Mouse (Mus musculus) heart, embryonic 14.5 days (tissue): ENCODE data around the gene Pik3cg. TPM values are rescaled to one million over a fixed set of nuclear protein-coding genes. Genes with fewer than 3 reads are reported as not detected.

Experiments used
- ATAC-seq: fragments of 200-750 bp; cut with Nextera tagmentation; 2 replicates; pipeline ENCODE4 v1.8.0; 2017; ENCODE audit warnings: low read depth, moderate TSS enrichment; ENCODE audit not compliant: insufficient number of reproducible peaks, insufficient read depth, low FRiP score
- H3K27ac ChIP-seq, 2 experiments: fragments of 200-500 bp in 1 of 2; fragments of 300-500 bp in 1 of 2; sonication (generic) in 1 of 2; replicated peaks in 1 of 2; 2 replicates each; pipeline ENCODE4 v1.5.1; 2012 to 2014; ENCODE audit warnings: low read depth in 2 of 2, low read length in 2 of 2, control low read depth in 1 of 2, mild to moderate bottlenecking in 1 of 2, mixed read lengths in 1 of 2; ENCODE audit not compliant: control insufficient read depth in 1 of 2, insufficient read depth in 1 of 2
- H3K27me3 ChIP-seq: fragments of 300-500 bp; sonication (generic); 2 replicates; pipeline ENCODE4 v1.6.1; 2014; ENCODE audit warnings: mild to moderate bottlenecking, low read length, control low read depth; ENCODE audit not compliant: control insufficient read depth, insufficient read depth
- H3K36me3 ChIP-seq: fragments of 300-500 bp; sonication (generic); 2 replicates; pipeline ENCODE4 v1.6.1; 2014; ENCODE audit warnings: mild to moderate bottlenecking, control low read depth, low read length, mixed read lengths; ENCODE audit not compliant: control insufficient read depth, insufficient read depth
- H3K4me1 ChIP-seq, 2 experiments: fragments of 200-500 bp in 1 of 2; fragments of 300-500 bp in 1 of 2; sonication (generic) in 1 of 2; 2 replicates each; pipeline ENCODE4 v1.6.1; 2012 to 2014; ENCODE audit warnings: low read length in 2 of 2, control low read depth in 1 of 2, mixed read lengths in 1 of 2; ENCODE audit not compliant: control insufficient read depth in 2 of 2, insufficient read depth in 2 of 2
- H3K4me2 ChIP-seq: fragments of 300-500 bp; sonication (generic); 2 replicates; pipeline ENCODE4 v1.6.1; 2014; ENCODE audit warnings: mild to moderate bottlenecking, low read length
- H3K4me3 ChIP-seq, 2 experiments: fragments of 200-500 bp in 1 of 2; fragments of 300-500 bp in 1 of 2; sonication (generic) in 1 of 2; 2 replicates each; pipeline ENCODE4 v1.5.1; 2012 to 2014; ENCODE audit warnings: low read length in 2 of 2, mild to moderate bottlenecking in 2 of 2, control low read depth in 1 of 2, low read depth in 1 of 2, moderate library complexity in 1 of 2; ENCODE audit not compliant: control insufficient read depth in 1 of 2, insufficient read depth in 1 of 2
- H3K9ac ChIP-seq: fragments of 300-500 bp; sonication (generic); 2 replicates; pipeline ENCODE4 v1.6.1; 2014; ENCODE audit warnings: mild to moderate bottlenecking, low read length
- H3K9me3 ChIP-seq: fragments of 300-500 bp; sonication (generic); 2 replicates; pipeline ENCODE4 v1.6.1; 2016; ENCODE audit warnings: low read length, control low read depth; ENCODE audit not compliant: control insufficient read depth
- WGBS: fragments of 180-500 bp; shearing (Covaris S2); extraction: QIAGEN DNeasy Blood & Tissue Kit; methylation state at CpG from one replicate; pipeline ENCODE4 v1.1.7; 2014; 5-methylcytosine and 5-hydroxymethylcytosine counted together
- polyA plus RNA-seq: library from polyadenylated mRNA; unstranded; fragments of >200 nt; fragmentation: Nextera tagmentation; extraction: Ambion mirVana; gene quantifications from 2 replicates; pipeline ENCODE4 v1.2.1, GENCODE M21; 2014

Pik3cg gene
- polyA plus RNA-seq, 1 experiment from 2014 or later: 1.9 TPM

GRCm38 (mm10) chr12:32186627-32187255 is 21.7 kb downstream of the Pik3cg start:
- Histone ChIP-seq H3K9ac (no peak overlapping the region), H3K36me3 (no peaks in the 10 kb centered on the region), H3K4me3 (no peak overlapping the region), H3K4me2 (no peak overlapping the region), H3K27ac (no peak overlapping the region), H3K9me3 (no peaks in the 10 kb centered on the region), H3K27me3 (no peaks in the 10 kb centered on the region), H3K4me1 (no peaks in the 10 kb centered on the region)
- 66% methylated on average over 6 of the region's 6 CpGs for WGBS
- no peak for ATAC-seq

GRCm38 (mm10) chr12:32184874-32185273 is 23.6 kb downstream of the Pik3cg start:
- WGBS: 90% methylated on average over 3 of the region's 3 CpGs
- no peak for ATAC-seq

GRCm38 (mm10) chr12:32183584-32183983 is 24.9 kb downstream of the Pik3cg start:
- Histone ChIP-seq H3K27ac (no peak overlapping the region), H3K4me3 (no peak overlapping the region), H3K9me3 (no peaks in the 10 kb centered on the region), H3K4me1 (no peaks in the 10 kb centered on the region), H3K4me2 (no peak overlapping the region), H3K36me3 (no peaks in the 10 kb centered on the region), H3K27me3 (no peaks in the 10 kb centered on the region), H3K9ac (no peak overlapping the region)
- 97% methylated on average over 1 of the region's 1 CpGs for WGBS
- ATAC-seq: no peak

More at GRCm38 (mm10) chr12:32184874-32185273, 23.6 kb downstream of the Pik3cg start:
- Histone ChIP-seq H3K27ac (no peak overlapping the region), H3K36me3 (no peaks in the 10 kb centered on the region), H3K27me3 (no peaks in the 10 kb centered on the region), H3K4me1 (no peaks in the 10 kb centered on the region), H3K4me2 (no peak overlapping the region), H3K9ac (no peak overlapping the region), H3K4me3 (no peak overlapping the region), H3K9me3 (no peaks in the 10 kb centered on the region)

GRCm38 (mm10) chr12:32182632-32183419 is 25.6 kb downstream of the Pik3cg start:
- no peak overlapping the region for H3K4me2 ChIP-seq
- no peaks in the 10 kb centered on the region for H3K36me3 ChIP-seq
- no peak overlapping the region for H3K27ac ChIP-seq
- H3K4me1 ChIP-seq: no peaks in the 10 kb centered on the region
- H3K9ac ChIP-seq: no peak overlapping the region
- no peaks in the 10 kb centered on the region for H3K27me3 ChIP-seq
- no peak overlapping the region for H3K4me3 ChIP-seq
- H3K9me3 ChIP-seq: no peaks in the 10 kb centered on the region
- ATAC-seq: no peak
- WGBS: 83% methylated on average over 15 of the region's 15 CpGs

- Histone ChIP-seq H3K36me3 (no peaks in the 10 kb centered on the region), H3K27ac (no peak overlapping the region), H3K4me3 (no peak overlapping the region), H3K9me3 (no peaks in the 10 kb centered on the region), H3K27me3 (no peaks in the 10 kb centered on the region), H3K4me1 (no peaks in the 10 kb centered on the region), H3K9ac (no peak overlapping the region), H3K4me2 (no peak overlapping the region)
- ATAC-seq: no peak
- 65% methylated on average over 4 of the region's 4 CpGs for WGBS
These were observed 26.6 kb downstream of the Pik3cg start for GRCm38 (mm10) chr12:32181885-32182284.

GRCm38 (mm10) chr12:32174437-32174836 is 34.0 kb downstream of the Pik3cg start:
- WGBS: 86% methylated on average over 6 of the region's 6 CpGs
- Histone ChIP-seq H3K4me1 (no peaks in the 10 kb centered on the region), H3K9me3 (no peaks in the 10 kb centered on the region), H3K4me2 (no peak overlapping the region), H3K27me3 (no peaks in the 10 kb centered on the region), H3K9ac (no peak overlapping the region), H3K4me3 (no peak overlapping the region), H3K27ac (no peak overlapping the region), H3K36me3 (no peaks in the 10 kb centered on the region)
- ATAC-seq: no peak

GRCm38 (mm10) chr12:32172826-32173225 is 35.6 kb downstream of the Pik3cg start:
- no peaks in the 10 kb centered on the region for H3K36me3 ChIP-seq
- no peaks in the 10 kb centered on the region for H3K27me3 ChIP-seq
- WGBS: 86% methylated on average over 7 of the region's 7 CpGs
- no peaks in the 10 kb centered on the region for H3K4me1 ChIP-seq
- no peak overlapping the region for H3K9ac ChIP-seq
- H3K27ac ChIP-seq: no peak overlapping the region
- no peak overlapping the region for H3K4me2 ChIP-seq
- H3K9me3 ChIP-seq: no peaks in the 10 kb centered on the region
- no peak overlapping the region for H3K4me3 ChIP-seq
- ATAC-seq: no peak
